Mouse (Mus musculus): ENCODE measurements around the gene Rad23a.

GRCm38 (mm10) chr8:84794486-84794885, 46.0 kb downstream of the Rad23a start:
- TF ChIP-seq CTCF (IDR thresholded peaks at IDR 0.05; ENCODE audit: low read depth, low read length) (no peak), POLR2A (IDR thresholded peaks at IDR 0.05; ENCODE audit: extremely low read depth, insufficient read depth, low read length) (no peak)
